Mouse (Mus musculus) bone marrow, adult 2 months (tissue): ENCODE data around the gene Spen.

Experiments used
- CTCF ChIP-seq: fragments of 200-500 bp; IDR thresholded peaks from 2 replicates; pipeline ENCODE4 v1.5.1; 2011; ENCODE audit warnings: low read length, control low read depth; ENCODE audit not compliant: control insufficient read depth, insufficient read depth
- POLR2A ChIP-seq: fragments of 200-500 bp; IDR thresholded peaks from 2 replicates; pipeline ENCODE4 v1.6.1; 2011; ENCODE audit warnings: low read depth, mild to moderate bottlenecking, control low read depth, low read length, borderline replicate concordance; ENCODE audit not compliant: control insufficient read depth

GRCm38 (mm10) chr4:141426796-141427745 is 111.3 kb downstream of the Spen start:
- no peak for TF ChIP-seq CTCF
- no peak for TF ChIP-seq POLR2A
